Mouse (Mus musculus) heart, postnatal 0 days (tissue): Measurements from ENCODE around the gene Nme2.

Source experiments
- CTCF ChIP-seq: IDR thresholded peaks from 2 replicates; pipeline ENCODE4 v1.5.1; 2016; ENCODE audit warnings: antibody characterized with exemption, control low read depth, low read depth
- EP300 ChIP-seq: IDR thresholded peaks from 2 replicates; pipeline ENCODE4 v1.6.1; 2016; ENCODE audit warnings: antibody characterized with exemption, low read depth

DNA sequence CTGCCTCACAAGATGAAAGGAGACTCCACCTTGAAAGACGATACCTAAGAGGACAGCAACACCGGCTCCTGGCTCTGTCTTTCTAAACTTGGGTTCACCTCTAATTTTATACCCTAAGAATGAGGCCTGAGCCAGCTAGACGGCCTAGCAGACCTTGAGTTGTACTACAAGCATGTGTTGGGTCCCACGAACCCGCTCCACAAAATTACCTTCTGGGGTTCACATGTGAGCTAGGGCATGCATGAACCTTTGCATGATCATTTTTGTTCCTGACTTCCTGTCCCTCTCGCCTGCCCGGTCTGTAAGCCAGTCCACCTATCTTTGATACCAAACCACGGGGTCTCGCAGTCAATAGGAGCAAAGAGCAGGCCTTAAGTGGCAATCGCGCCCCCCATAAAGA is 11.3 kb upstream of the Nme2 start:
- TF ChIP-seq EP300: no peak
- TF ChIP-seq CTCF: no peak
